16 mouse cellular contexts compared by ENCODE assay signal in genomic region chr16:33465242-33465614, GRCm38 (mm10). TPM values are rescaled to one million over a fixed set of nuclear protein-coding genes. Genes with fewer than 3 reads are reported as not detected.
A peak's percentile ranks its signal among the peaks of the same experiment; 100 is the strongest.
DNase-seq lines count a peak whose midpoint lies in the region; ATAC-seq and TF ChIP-seq lines count a peak whose summit lies in the region.
"Had no signal": no experiment of that assay in that cellular context is flagged by ENCODE, and none has a peak within 500 bp of the region (broad histone marks: within the 10 kb centered on the region; RNA-seq: fewer than 3 reads in every experiment).

No protein-coding gene starts in this region.

- no peaks in the 10 kb centered on the region for H3K9me3 ChIP-seq in midbrain, embryonic 14.5 days (ENCODE audit: control insufficient read depth, low read length)
- H3K9me3 ChIP-seq in midbrain, postnatal 0 days (ENCODE audit: low read length), result no peaks in the 10 kb centered on the region
- no peaks in the 10 kb centered on the region for H3K9me3 ChIP-seq in forebrain, embryonic 15.5 days
- H3K9me3 ChIP-seq in hindbrain, embryonic 16.5 days (ENCODE audit: control insufficient read depth, low read length), result no peaks in the 10 kb centered on the region
- H3K9me3 ChIP-seq: kidney, embryonic 15.5 days; limb, embryonic 13.5 days; liver, embryonic 13.5 days had no signal

- H3K9ac ChIP-seq in midbrain, embryonic 14.5 days (replicated peaks; ENCODE audit: low read length), result no peak overlapping the region
- H3K9ac ChIP-seq in midbrain, postnatal 0 days (replicated peaks; ENCODE audit: low read length, poor library complexity, severe bottlenecking), result no peak overlapping the region
- H3K9ac ChIP-seq in forebrain, embryonic 15.5 days (replicated peaks), result no peak overlapping the region
- no peak overlapping the region for H3K9ac ChIP-seq in hindbrain, embryonic 16.5 days (ENCODE audit: low read depth, low read length)
- H3K9ac ChIP-seq: kidney, embryonic 15.5 days; limb, embryonic 13.5 days; liver, embryonic 13.5 days; lung, embryonic 14.5 days had no signal

- H3K4me3 ChIP-seq in midbrain, embryonic 14.5 days (replicated peaks; ENCODE audit: low read depth, low read length), result no peak overlapping the region
- H3K4me3 ChIP-seq in midbrain, postnatal 0 days (ENCODE audit: low read depth, low read length), result no peak overlapping the region
- H3K4me3 ChIP-seq in forebrain, embryonic 15.5 days, result no peak overlapping the region
- no peak overlapping the region for H3K4me3 ChIP-seq in hindbrain, embryonic 16.5 days (ENCODE audit: low read length)
- H3K4me3 ChIP-seq: kidney, embryonic 15.5 days; limb, embryonic 13.5 days; liver, embryonic 13.5 days had no signal

- peaks cover 16% of the 10 kb centered on the region; the same call in 1 of the 2 replicates for H3K36me3 ChIP-seq in midbrain, embryonic 14.5 days (ENCODE audit: control insufficient read depth, insufficient read depth, low read length)
- H3K36me3 ChIP-seq in midbrain, postnatal 0 days (ENCODE audit: insufficient read depth, low read length), result peaks cover 6% of the 10 kb centered on the region; the same call in 1 of the 2 replicates
- H3K36me3 ChIP-seq in forebrain, embryonic 15.5 days, result no peaks in the 10 kb centered on the region
- 0 out of 2 replicates have a peak, but pooled peaks cover 2% of the 10 kb centered on the region for H3K36me3 ChIP-seq in hindbrain, embryonic 16.5 days (ENCODE audit: control insufficient read depth, insufficient read depth, low read length)

- no peak for TF ChIP-seq CTCF in midbrain, postnatal 0 days (IDR thresholded peaks at IDR 0.05)

- DNase-seq in midbrain, embryonic 14.5 days, result no peak
- no peak for DNase-seq in midbrain, postnatal 0 days (ENCODE audit: low spot score)
- no peak for DNase-seq in spleen, adult 12 weeks (ENCODE audit: low spot score)
- DNase-seq in layer of hippocampus, adult 8-10 months (ENCODE audit: low spot score in 2 of 2), result no peak
- no peak for DNase-seq in gastrocnemius, postnatal 25 days
- DNase-seq: adrenal gland, adult 2 months; cerebellum, adult 9-10 months; liver, embryonic 13.5 days; lung, postnatal 4 days had no signal

- H3K27me3 ChIP-seq in midbrain, embryonic 14.5 days (ENCODE audit: control insufficient read depth, insufficient read depth, low read length), result no peaks in the 10 kb centered on the region
- H3K27me3 ChIP-seq in midbrain, postnatal 0 days (ENCODE audit: insufficient read depth, low read length), result no peaks in the 10 kb centered on the region
- no peaks in the 10 kb centered on the region for H3K27me3 ChIP-seq in forebrain, embryonic 15.5 days
- H3K27me3 ChIP-seq in hindbrain, embryonic 16.5 days (replicated peaks; ENCODE audit: control insufficient read depth, insufficient read depth, low read length), result no peaks in the 10 kb centered on the region
- H3K27me3 ChIP-seq: kidney, embryonic 15.5 days; limb, embryonic 13.5 days; liver, embryonic 13.5 days had no signal

- H3K4me2 ChIP-seq in midbrain, embryonic 14.5 days (ENCODE audit: low read length), result no peak overlapping the region
- no peak overlapping the region for H3K4me2 ChIP-seq in midbrain, postnatal 0 days (ENCODE audit: low read depth, low read length, poor library complexity, severe bottlenecking)
- H3K4me2 ChIP-seq in forebrain, embryonic 15.5 days (replicated peaks), result no peak overlapping the region
- H3K4me2 ChIP-seq in hindbrain, embryonic 16.5 days (ENCODE audit: low read length), result no peak overlapping the region
- H3K4me2 ChIP-seq: kidney, embryonic 15.5 days; limb, embryonic 13.5 days; liver, embryonic 13.5 days; lung, embryonic 14.5 days had no signal

- peaks cover 17% of the 10 kb centered on the region; the same call in 1 of the 2 replicates for H3K4me1 ChIP-seq in midbrain, embryonic 14.5 days (ENCODE audit: control insufficient read depth, insufficient read depth, low read length)
- H3K4me1 ChIP-seq in midbrain, postnatal 0 days (ENCODE audit: insufficient read depth, low read length), result no peaks in the 10 kb centered on the region
- H3K4me1 ChIP-seq in forebrain, embryonic 15.5 days, result peaks cover 23% of the 10 kb centered on the region
- peaks cover 2% of the 10 kb centered on the region; the same call in 1 of the 2 replicates for H3K4me1 ChIP-seq in hindbrain, embryonic 16.5 days (ENCODE audit: control insufficient read depth, insufficient read depth, low read depth, low read length)
- H3K4me1 ChIP-seq: limb, embryonic 13.5 days had no signal

- peak overlapping the region; percentile 70 for H3K27ac ChIP-seq in midbrain, embryonic 14.5 days (replicated peaks; ENCODE audit: low read depth, low read length)
- no peak overlapping the region for H3K27ac ChIP-seq in midbrain, postnatal 0 days (ENCODE audit: low read depth, low read length)
- H3K27ac ChIP-seq in forebrain, embryonic 15.5 days (replicated peaks), result peak overlapping the region; percentile 79
- H3K27ac ChIP-seq in hindbrain, embryonic 16.5 days (ENCODE audit: low read depth, low read length), result peak overlapping the region; percentile 71
- H3K27ac ChIP-seq: kidney, embryonic 15.5 days; limb, embryonic 13.5 days; liver, embryonic 13.5 days had no signal

- ATAC-seq in midbrain, embryonic 14.5 days (ENCODE audit: low FRiP score, low TSS enrichment), result no peak
- no peak for ATAC-seq in midbrain, postnatal 0 days (ENCODE audit: low FRiP score)
- peak; percentile 18; the same call in 1 of the 2 replicates for ATAC-seq in forebrain, embryonic 15.5 days (replicated peaks)
- ATAC-seq in hindbrain, embryonic 16.5 days, result peak; percentile 22; the same call in 1 of the 2 replicates
- ATAC-seq: intestine, embryonic 16.5 days had no signal

- WGBS in midbrain, embryonic 14.5 days, result 69% methylated on average over 4 of the region's 4 CpGs
- 66% methylated on average over 4 of the region's 4 CpGs for WGBS in midbrain, postnatal 0 days
- WGBS in forebrain, embryonic 15.5 days, result 50% methylated on average over 4 of the region's 4 CpGs
- 61% methylated on average over 4 of the region's 4 CpGs for WGBS in hindbrain, embryonic 16.5 days

RNA-seq across cellular contexts. Expression of gene Slc12a8, which starts 51.9 kb away (rescaled TPM):
- 0.65 and 0.80 TPM in 2 replicates for polyA plus RNA-seq in midbrain, embryonic 14.5 days (2014; fragmentation: Nextera tagmentation; extraction: Ambion mirVana)
- total RNA-seq in midbrain, postnatal 0 days (2014; rRNA removed), result 0.71 and 0.94 TPM in 2 replicates
- 1.1 and 1.3 TPM in 2 replicates for polyA plus RNA-seq in midbrain, postnatal 0 days (2015; fragmentation: Nextera tagmentation; extraction: Ambion mirVana)
- polyA plus RNA-seq in forebrain, embryonic 15.5 days (2015; fragmentation: Nextera tagmentation; extraction: Ambion mirVana), result 0.83 and 0.92 TPM in 2 replicates
- polyA plus RNA-seq in hindbrain, embryonic 16.5 days (2015; fragmentation: Nextera tagmentation; extraction: Ambion mirVana), result 0.94 and 1.5 TPM in 2 replicates
- total RNA-seq in layer of hippocampus, adult 8-10 months (2022), result 1 to 10 TPM in 1 of 4 experiments, under 1 TPM in 3; 0.68 to 1.7 (median 0.86) TPM
- under 1 TPM in 1 of 2 experiments, not detected in 1; 0.28 TPM for total RNA-seq in gastrocnemius, postnatal 25 days (2021)
- total RNA-seq: common myeloid progenitor, adult 5-6 weeks had no signal

Comparison
In these comparisons a context has a peak if more than half of its experiments do, and no peak if none do; other contexts are left out.
1. ATAC-seq: peak in forebrain, embryonic 15.5 days (single experiment) and hindbrain, embryonic 16.5 days (single experiment); none in midbrain, embryonic 14.5 days (single experiment) and midbrain, postnatal 0 days (single experiment).